Mouse (Mus musculus): ENCODE data around the gene Dennd1c. TPM values are rescaled to one million over a fixed set of nuclear protein-coding genes. Genes with fewer than 3 reads are reported as not detected.

The Dennd1c gene
- polyA plus RNA-seq, 1 experiment from 2014 or later = 7.4 TPM

- Histone ChIP-seq H3K9me3 (ENCODE audit: control insufficient read depth, low read length) (no peaks in the 10 kb centered on the region), H3K27ac (ENCODE audit: low read length) (no peak overlapping the region), H3K4me1 (ENCODE audit: control insufficient read depth, insufficient read depth, low read length) (peaks cover 10% of the 10 kb centered on the region), H3K9ac (ENCODE audit: low read depth, low read length) (peak overlapping the region; percentile 70; the same call in 1 of the 2 replicates), H3K4me2 (ENCODE audit: low read depth, low read length) (peak overlapping the region; percentile 79; the same call in 1 of the 2 replicates), H3K4me3 (ENCODE audit: low read length) (no peak overlapping the region), H3K36me3 (ENCODE audit: control insufficient read depth, insufficient read depth, low read length) (peaks cover 7% of the 10 kb centered on the region; the same call in 1 of the 2 replicates), H3K27me3 (replicated peaks; ENCODE audit: control insufficient read depth, insufficient read depth, low read length) (no peaks in the 10 kb centered on the region)
- no peak for ATAC-seq
- 87% methylated on average over 4 of the region's 4 CpGs for WGBS
Measured at GRCm38 (mm10) chr17:57032854-57033253, 45.5 kb downstream of the Dennd1c start.

- peak; percentile 95 for ATAC-seq
- peaks cover 10% of the 10 kb centered on the region for H3K4me1 ChIP-seq (ENCODE audit: control insufficient read depth, insufficient read depth, low read length)
- WGBS = under 1% methylated on average over 38 of the region's 38 CpGs
Measured at GRCm38 (mm10) chr17:57031661-57032420, 46.5 kb downstream of the Dennd1c start.

GRCm38 (mm10) chr17:57030931-57031660 lies 47.2 kb downstream of the Dennd1c start, which contains the start of gene Khsrp:
Khsrp (minus strand) TSS chr17:57031522.
- Histone ChIP-seq H3K4me3 (ENCODE audit: low read length) (peak within 1 kb of the TSS; percentile 86), H3K9ac (ENCODE audit: low read depth, low read length) (peak within 1 kb of the TSS; percentile 100), H3K27me3 (replicated peaks; ENCODE audit: control insufficient read depth, insufficient read depth, low read length) (no peaks in the 10 kb centered on the region), H3K4me1 (ENCODE audit: control insufficient read depth, insufficient read depth, low read length) (peaks cover 10% of the 10 kb centered on the region), H3K36me3 (ENCODE audit: control insufficient read depth, insufficient read depth, low read length) (peaks cover 17% of the 10 kb centered on the region), H3K27ac (ENCODE audit: low read length) (peak within 1 kb of the TSS; percentile 92), H3K4me2 (ENCODE audit: low read depth, low read length) (peak within 1 kb of the TSS; percentile 88), H3K9me3 (ENCODE audit: control insufficient read depth, low read length) (no peaks in the 10 kb centered on the region)
- WGBS = under 1% methylated on average over 78 of the region's 99 CpGs
- peak; percentile 0; the same call in 1 of the 2 replicates for ATAC-seq

More at GRCm38 (mm10) chr17:57031661-57032420, 46.5 kb downstream of the Dennd1c start:
- peaks cover 11% of the 10 kb centered on the region for H3K36me3 ChIP-seq (ENCODE audit: control insufficient read depth, insufficient read depth, low read length)
- no peaks in the 10 kb centered on the region for H3K27me3 ChIP-seq (replicated peaks; ENCODE audit: control insufficient read depth, insufficient read depth, low read length)
- H3K27ac ChIP-seq (ENCODE audit: low read length) = peak overlapping the region; percentile 87
- H3K4me3 ChIP-seq (ENCODE audit: low read length) = peak overlapping the region; percentile 50
- no peaks in the 10 kb centered on the region for H3K9me3 ChIP-seq (ENCODE audit: control insufficient read depth, low read length)
- peak overlapping the region; percentile 70 for H3K9ac ChIP-seq (ENCODE audit: low read depth, low read length)
- peak overlapping the region; percentile 79 for H3K4me2 ChIP-seq (ENCODE audit: low read depth, low read length)

- peak overlapping the region; percentile 88 for H3K4me2 ChIP-seq (ENCODE audit: low read depth, low read length)
- WGBS = 34% methylated on average over 8 of the region's 8 CpGs
Measured at GRCm38 (mm10) chr17:57029691-57030090, 48.6 kb downstream of the Dennd1c start.

GRCm38 (mm10) chr17:57027471-57027870 lies 50.8 kb downstream of the Dennd1c start:
- peaks cover 49% of the 10 kb centered on the region for H3K36me3 ChIP-seq (ENCODE audit: control insufficient read depth, insufficient read depth, low read length)
- H3K27ac ChIP-seq (ENCODE audit: low read length) = no peak overlapping the region
- H3K4me3 ChIP-seq (ENCODE audit: low read length) = no peak overlapping the region
- WGBS = 86% methylated on average over 4 of the region's 4 CpGs
- no peak for ATAC-seq
- no peaks in the 10 kb centered on the region for H3K9me3 ChIP-seq (ENCODE audit: control insufficient read depth, low read length)
- no peak overlapping the region for H3K9ac ChIP-seq (ENCODE audit: low read depth, low read length)
- H3K4me2 ChIP-seq (ENCODE audit: low read depth, low read length) = no peak overlapping the region
- H3K27me3 ChIP-seq (replicated peaks; ENCODE audit: control insufficient read depth, insufficient read depth, low read length) = no peaks in the 10 kb centered on the region
- H3K4me1 ChIP-seq (ENCODE audit: control insufficient read depth, insufficient read depth, low read length) = peaks cover 10% of the 10 kb centered on the region

More at GRCm38 (mm10) chr17:57029691-57030090, 48.6 kb downstream of the Dennd1c start:
- Histone ChIP-seq H3K9me3 (ENCODE audit: control insufficient read depth, low read length) (no peaks in the 10 kb centered on the region), H3K27me3 (replicated peaks; ENCODE audit: control insufficient read depth, insufficient read depth, low read length) (no peaks in the 10 kb centered on the region), H3K4me3 (ENCODE audit: low read length) (peak overlapping the region; percentile 86), H3K36me3 (ENCODE audit: control insufficient read depth, insufficient read depth, low read length) (peaks cover 30% of the 10 kb centered on the region), H3K27ac (ENCODE audit: low read length) (no peak overlapping the region), H3K4me1 (ENCODE audit: control insufficient read depth, insufficient read depth, low read length) (peaks cover 10% of the 10 kb centered on the region), H3K9ac (ENCODE audit: low read depth, low read length) (peak overlapping the region; percentile 100)
- no peak for ATAC-seq

GRCm38 (mm10) chr17:57020960-57021359 lies 57.4 kb downstream of the Dennd1c start:
- Histone ChIP-seq H3K27ac (ENCODE audit: low read length) (no peak overlapping the region), H3K4me2 (ENCODE audit: low read depth, low read length) (no peak overlapping the region), H3K36me3 (ENCODE audit: control insufficient read depth, insufficient read depth, low read length) (peaks cover 37% of the 10 kb centered on the region), H3K9me3 (ENCODE audit: control insufficient read depth, low read length) (no peaks in the 10 kb centered on the region), H3K4me1 (ENCODE audit: control insufficient read depth, insufficient read depth, low read length) (no peaks in the 10 kb centered on the region), H3K9ac (ENCODE audit: low read depth, low read length) (no peak overlapping the region), H3K4me3 (ENCODE audit: low read length) (no peak overlapping the region), H3K27me3 (replicated peaks; ENCODE audit: control insufficient read depth, insufficient read depth, low read length) (no peaks in the 10 kb centered on the region)
- ATAC-seq = no peak
- 84% methylated on average over 5 of the region's 5 CpGs for WGBS

- Histone ChIP-seq H3K4me2 (ENCODE audit: low read depth, low read length) (no peak overlapping the region), H3K4me3 (ENCODE audit: low read length) (no peak overlapping the region), H3K36me3 (ENCODE audit: control insufficient read depth, insufficient read depth, low read length) (peaks cover 25% of the 10 kb centered on the region), H3K9ac (ENCODE audit: low read depth, low read length) (no peak overlapping the region), H3K27me3 (replicated peaks; ENCODE audit: control insufficient read depth, insufficient read depth, low read length) (no peaks in the 10 kb centered on the region), H3K4me1 (ENCODE audit: control insufficient read depth, insufficient read depth, low read length) (no peaks in the 10 kb centered on the region), H3K27ac (ENCODE audit: low read length) (no peak overlapping the region), H3K9me3 (ENCODE audit: control insufficient read depth, low read length) (no peaks in the 10 kb centered on the region)
- 90% methylated on average over 2 of the region's 2 CpGs for WGBS
- ATAC-seq = no peak
Measured at GRCm38 (mm10) chr17:57019693-57020092, 58.6 kb downstream of the Dennd1c start.
